ENCODE assay signal across 23 mouse cellular contexts in the genomic region with DNA sequence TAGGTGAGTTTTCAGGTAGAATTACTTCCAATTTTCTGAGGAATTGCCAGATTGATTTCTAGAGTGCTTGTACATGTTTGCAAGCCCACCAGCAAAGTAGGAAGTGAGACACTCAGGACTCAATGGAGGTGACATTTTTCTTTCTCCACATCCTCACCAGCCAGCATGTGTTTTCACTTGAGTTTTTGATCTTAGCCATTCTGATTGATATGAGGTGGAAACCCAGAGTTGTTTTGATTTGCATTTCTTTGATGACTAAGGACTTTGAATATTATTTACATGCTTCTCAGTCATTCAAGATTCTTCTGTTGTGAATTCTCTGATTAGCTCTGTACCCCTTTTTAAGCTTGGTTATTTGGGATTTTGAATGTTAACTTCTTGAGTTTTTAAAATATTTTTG.
DNase-seq lines count a peak whose midpoint lies in the region; ATAC-seq and TF ChIP-seq lines count a peak whose summit lies in the region.
"Had no signal": no experiment of that assay in that cellular context is flagged by ENCODE, and none has a peak within 500 bp of the region (broad histone marks: within the 10 kb centered on the region; RNA-seq: fewer than 3 reads in every experiment).

No protein-coding gene starts in this region.

- H3K36me3 ChIP-seq in stomach, postnatal 0 days (ENCODE audit: control insufficient read depth, insufficient read depth, low read length), result no peaks in the 10 kb centered on the region
- H3K36me3 ChIP-seq: embryonic facial prominence, embryonic 13.5 days; embryonic facial prominence, embryonic 15.5 days; forebrain, embryonic 10.5 days; forebrain, embryonic 12.5 days had no signal

- H3K4me3 ChIP-seq in stomach, postnatal 0 days (ENCODE audit: low read depth, low read length), result no peak overlapping the region
- H3K4me3 ChIP-seq: embryonic facial prominence, embryonic 13.5 days; embryonic facial prominence, embryonic 15.5 days; erythroblast, embryonic 14.5 days; forebrain, embryonic 10.5 days; forebrain, embryonic 12.5 days had no signal

- H3K9ac ChIP-seq in stomach, postnatal 0 days (ENCODE audit: low read length), result no peak overlapping the region
- H3K9ac ChIP-seq: embryonic facial prominence, embryonic 13.5 days; embryonic facial prominence, embryonic 15.5 days; forebrain, embryonic 12.5 days had no signal

- TF ChIP-seq EP300 in stomach, postnatal 0 days (optimal IDR thresholded peaks at IDR 0.05), result no peak

- H3K27me3 ChIP-seq in stomach, postnatal 0 days (ENCODE audit: control insufficient read depth, insufficient read depth, low read length), result no peaks in the 10 kb centered on the region
- H3K27me3 ChIP-seq: embryonic facial prominence, embryonic 13.5 days; embryonic facial prominence, embryonic 15.5 days; forebrain, embryonic 12.5 days had no signal

- ATAC-seq in CD4-positive, CD25-positive, alpha-beta regulatory T cell, adult 4 months, result peak; percentile 73
- ATAC-seq in stomach, postnatal 0 days (ENCODE audit: low FRiP score, low TSS enrichment), result no peak
- ATAC-seq: forebrain, embryonic 14.5 days; forebrain, embryonic 16.5 days had no signal

- no peak overlapping the region for H3K27ac ChIP-seq in stomach, postnatal 0 days (replicated peaks)
- H3K27ac ChIP-seq: embryonic facial prominence, embryonic 13.5 days; embryonic facial prominence, embryonic 15.5 days; forebrain, embryonic 10.5 days; forebrain, embryonic 12.5 days had no signal

- DNase-seq in CD4-positive helper T cell, adult 2 months (ENCODE audit: low read depth, low spot score), result peak; percentile 3
- DNase-seq in induced T-regulatory cell, adult 2 months (ENCODE audit: low read depth), result peak; percentile 17
- DNase-seq in heart, postnatal 4 days, result no peak
- DNase-seq in stomach, postnatal 0 days (ENCODE audit: low spot score), result no peak
- DNase-seq in right cerebral cortex, postnatal 10 days (ENCODE audit: low spot score in 2 of 2), result no peak
- DNase-seq: adrenal gland, adult 8-10 months; adrenal gland, postnatal 14 days; B cell, adult 2 months; cerebellum, adult 11 months; cerebellum, adult 18-20 months; cerebellum, adult 8-10 months; cerebellum, adult 9-11 months; cerebellum, postnatal 14 days; cerebellum, postnatal 36 days; embryo, embryonic 11 days had no signal

- H3K9me3 ChIP-seq in stomach, postnatal 0 days (ENCODE audit: control insufficient read depth, low read length), result no peaks in the 10 kb centered on the region
- H3K9me3 ChIP-seq: embryonic facial prominence, embryonic 13.5 days; embryonic facial prominence, embryonic 15.5 days; forebrain, embryonic 10.5 days; forebrain, embryonic 12.5 days had no signal

- no peaks in the 10 kb centered on the region for H3K4me1 ChIP-seq in stomach, postnatal 0 days (replicated peaks; ENCODE audit: control insufficient read depth, insufficient read depth)
- H3K4me1 ChIP-seq: embryonic facial prominence, embryonic 13.5 days; embryonic facial prominence, embryonic 15.5 days; forebrain, embryonic 10.5 days; forebrain, embryonic 12.5 days had no signal

- TF ChIP-seq CTCF in stomach, postnatal 0 days (IDR thresholded peaks at IDR 0.05; ENCODE audit: low read depth), result no peak

- no peak overlapping the region for H3K4me2 ChIP-seq in stomach, postnatal 0 days (replicated peaks; ENCODE audit: low read depth)
- H3K4me2 ChIP-seq: embryonic facial prominence, embryonic 13.5 days; embryonic facial prominence, embryonic 15.5 days; forebrain, embryonic 12.5 days had no signal

Comparison
In these comparisons a context has a peak if more than half of its experiments do, and no peak if none do; other contexts are left out.
1. DNase-seq: peak in CD4-positive helper T cell, adult 2 months (single experiment) and induced T-regulatory cell, adult 2 months (single experiment); none in heart, postnatal 4 days (single experiment), stomach, postnatal 0 days (single experiment) and right cerebral cortex, postnatal 10 days (0 of 2).